Mouse (Mus musculus) bone marrow, adult 2 months (tissue): ENCODE measurements at regions not wholly inside any gene's neighbourhood (a gene's known extent, or its start where the extent isn't known, plus 50 kb on each side); places are given as distances from the start of the nearest gene placed in this dataset.

Source experiments
- H3K27ac ChIP-seq: fragments of 200-500 bp; 2 replicates; pipeline ENCODE4 v1.5.1; 2012; ENCODE audit warnings: low read depth, mild to moderate bottlenecking, control low read depth, inconsistent platforms, low read length; ENCODE audit not compliant: control insufficient read depth, poor library complexity, insufficient read depth
- H3K4me1 ChIP-seq: fragments of 200-500 bp; 2 replicates; pipeline ENCODE4 v1.6.1; 2011; ENCODE audit warnings: low read length; ENCODE audit not compliant: control insufficient read depth, insufficient read depth
- H3K4me3 ChIP-seq: fragments of 200-500 bp; replicated peaks from 2 replicates; pipeline ENCODE3; 2011; ENCODE audit warnings: mild to moderate bottlenecking, low read depth, low read length, control low read depth; ENCODE audit not compliant: control insufficient read depth
- CTCF ChIP-seq: fragments of 200-500 bp; IDR thresholded peaks from 2 replicates; pipeline ENCODE4 v1.5.1; 2011; ENCODE audit warnings: low read length, control low read depth; ENCODE audit not compliant: control insufficient read depth, insufficient read depth
- POLR2A ChIP-seq: fragments of 200-500 bp; IDR thresholded peaks from 2 replicates; pipeline ENCODE4 v1.6.1; 2011; ENCODE audit warnings: low read depth, mild to moderate bottlenecking, control low read depth, low read length, borderline replicate concordance; ENCODE audit not compliant: control insufficient read depth
- WGBS: fragments of 180-500 bp; shearing (Covaris S2); methylation state at CpG from one replicate; pipeline ENCODE4 v1.1.7; 2018; 5-methylcytosine and 5-hydroxymethylcytosine counted together

DNA sequence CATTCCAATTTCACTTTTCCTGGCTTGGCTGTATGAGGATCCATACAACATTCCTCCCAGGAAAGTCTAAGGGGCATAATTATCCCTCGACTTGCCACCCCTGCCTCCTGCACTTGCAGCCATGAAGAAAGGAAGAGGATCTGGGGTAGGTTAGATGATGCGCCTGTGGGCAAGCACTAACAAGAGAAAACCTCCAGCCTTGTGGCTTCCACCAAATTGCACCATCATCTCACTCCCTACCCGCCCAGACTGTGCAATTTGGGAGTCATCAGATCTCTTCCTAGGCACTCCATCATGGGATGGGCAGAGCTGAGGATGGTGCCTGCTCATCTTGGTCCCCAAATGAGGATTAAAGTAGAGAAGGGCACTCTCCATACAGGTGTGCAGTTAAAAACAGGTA is 198.8 kb downstream of the Ly86 start:
- H3K4me3 ChIP-seq = no peak overlapping the region
- no peak for TF ChIP-seq CTCF
- no peak for TF ChIP-seq POLR2A
- no peak overlapping the region for H3K27ac ChIP-seq
- 27% methylated on average over 3 of the region's 3 CpGs for WGBS
- peaks cover 6% of the 10 kb centered on the region; the same call in 1 of the 2 replicates for H3K4me1 ChIP-seq

DNA sequence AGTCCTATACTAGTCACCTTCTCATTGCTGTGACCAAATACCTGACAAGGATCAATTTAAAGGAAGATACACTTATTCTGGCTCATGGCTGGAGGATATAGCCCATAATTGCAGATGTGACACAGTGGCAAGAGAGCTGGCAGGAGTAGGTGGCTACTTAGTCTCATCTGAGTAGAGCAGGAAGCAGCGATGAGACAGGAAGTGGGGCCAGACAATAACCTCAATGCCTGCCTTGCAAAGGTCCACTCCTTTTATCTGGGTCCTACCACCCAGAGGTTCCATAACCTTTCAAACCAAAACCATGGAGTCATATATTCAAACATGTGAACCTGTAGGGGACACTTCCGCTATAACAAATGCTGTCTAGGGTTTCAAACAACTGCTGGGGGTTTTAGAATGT is 199.7 kb downstream of the Ly86 start:
- TF ChIP-seq POLR2A = no peak
- no peak for TF ChIP-seq CTCF
- Histone ChIP-seq H3K4me3 (no peak overlapping the region), H3K4me1 (peaks cover 6% of the 10 kb centered on the region; the same call in 1 of the 2 replicates), H3K27ac (no peak overlapping the region)
- 51% methylated on average over 2 of the region's 2 CpGs for WGBS

DNA sequence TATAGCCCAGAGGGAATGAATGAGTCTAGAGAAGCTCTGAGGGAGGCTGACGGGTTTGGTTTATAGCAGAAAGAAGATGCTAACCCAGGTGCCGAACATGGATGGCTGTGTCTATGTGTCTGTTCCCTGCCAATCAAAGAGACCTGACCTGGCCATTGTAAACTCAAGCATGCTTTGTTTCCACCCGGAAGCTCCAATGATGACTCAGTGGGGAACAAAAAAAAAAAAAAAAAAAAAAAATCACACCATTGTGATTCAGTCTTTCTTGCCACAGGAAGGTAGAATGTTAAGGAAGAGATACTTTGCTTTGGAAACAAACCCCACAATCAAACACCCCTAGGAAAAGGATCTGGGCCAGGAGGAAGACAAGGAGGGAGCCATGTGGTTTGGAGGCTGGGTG is 201.5 kb downstream of the Ly86 start:
- H3K4me3 ChIP-seq = no peak overlapping the region
- peaks cover 6% of the 10 kb centered on the region; the same call in 1 of the 2 replicates for H3K4me1 ChIP-seq
- no peak for TF ChIP-seq POLR2A
- no peak for TF ChIP-seq CTCF
- no peak overlapping the region for H3K27ac ChIP-seq
- WGBS = 71% methylated on average over 3 of the region's 3 CpGs

DNA sequence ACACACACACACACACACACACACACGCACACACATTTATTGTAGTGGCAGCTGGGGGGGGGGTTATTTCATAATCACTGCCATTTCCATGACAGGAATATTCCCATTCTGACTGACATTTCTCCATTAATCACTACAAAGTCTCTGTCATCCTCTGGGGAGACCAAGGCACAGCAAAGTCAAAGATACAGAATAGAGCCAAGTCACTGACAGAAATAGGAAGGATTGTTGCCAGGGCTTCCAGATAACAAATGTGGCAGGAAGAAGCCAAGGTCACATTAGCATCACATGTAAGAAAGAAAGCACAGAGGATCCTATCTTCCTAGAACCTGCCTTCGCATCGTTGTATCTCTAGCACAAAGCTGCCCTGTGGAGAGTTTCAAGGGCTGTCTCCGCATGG is 205.6 kb downstream of the Ly86 start:
- H3K4me3 ChIP-seq = no peak overlapping the region
- H3K27ac ChIP-seq = no peak overlapping the region
- no peaks in the 10 kb centered on the region for H3K4me1 ChIP-seq
- TF ChIP-seq POLR2A = no peak
- TF ChIP-seq CTCF = no peak
- WGBS = 81% methylated on average over 4 of the region's 4 CpGs

DNA sequence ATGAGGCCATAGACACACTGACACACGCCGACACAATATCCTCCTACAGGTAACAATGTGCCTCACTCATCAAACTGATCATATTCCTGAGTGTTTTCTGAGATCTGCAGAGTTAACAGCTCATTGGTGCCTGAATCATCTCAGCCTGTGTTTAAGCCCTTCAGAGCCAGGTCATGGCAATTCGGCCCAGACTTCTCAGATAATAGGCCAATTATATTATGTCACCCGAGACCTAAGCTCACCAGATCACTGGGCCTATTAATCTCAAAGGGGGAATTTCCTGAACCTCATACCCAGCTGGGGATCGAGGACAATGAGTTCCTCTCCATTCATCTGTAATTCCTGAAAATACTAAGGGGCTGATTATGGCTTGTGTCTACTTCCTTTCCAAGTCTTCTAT is 208.4 kb downstream of the Ly86 start:
- H3K27ac ChIP-seq = no peak overlapping the region
- H3K4me1 ChIP-seq = no peaks in the 10 kb centered on the region; the same call in 1 of the 2 replicates
- WGBS = 80% methylated on average over 5 of the region's 5 CpGs
- no peak for TF ChIP-seq POLR2A
- TF ChIP-seq CTCF = no peak
- no peak overlapping the region for H3K4me3 ChIP-seq

DNA sequence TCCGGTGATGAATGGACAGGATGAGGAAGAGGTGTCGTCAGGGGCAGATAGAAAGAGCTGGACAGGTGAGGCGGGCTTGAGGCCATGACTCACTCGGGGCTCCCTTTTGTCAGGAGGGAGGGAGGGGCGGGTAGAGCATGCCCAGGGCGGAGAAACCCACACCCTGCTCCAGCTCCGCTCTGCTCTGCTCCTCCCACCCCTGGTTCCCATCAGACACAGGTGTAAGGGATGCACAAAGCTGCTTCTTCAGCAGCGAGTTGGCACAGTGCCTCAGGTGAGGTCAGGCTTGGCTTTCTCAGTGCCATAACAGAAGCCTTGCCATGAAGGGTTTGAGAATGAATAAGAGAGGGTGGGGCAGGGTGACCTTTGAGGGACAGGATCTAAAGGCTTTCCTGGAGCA is 212.2 kb downstream of the Ly86 start:
- Histone ChIP-seq H3K27ac (no peak overlapping the region), H3K4me1 (no peaks in the 10 kb centered on the region; the same call in 1 of the 2 replicates), H3K4me3 (no peak overlapping the region)
- 77% methylated on average over 8 of the region's 8 CpGs for WGBS
- TF ChIP-seq POLR2A = no peak
- TF ChIP-seq CTCF = no peak

DNA sequence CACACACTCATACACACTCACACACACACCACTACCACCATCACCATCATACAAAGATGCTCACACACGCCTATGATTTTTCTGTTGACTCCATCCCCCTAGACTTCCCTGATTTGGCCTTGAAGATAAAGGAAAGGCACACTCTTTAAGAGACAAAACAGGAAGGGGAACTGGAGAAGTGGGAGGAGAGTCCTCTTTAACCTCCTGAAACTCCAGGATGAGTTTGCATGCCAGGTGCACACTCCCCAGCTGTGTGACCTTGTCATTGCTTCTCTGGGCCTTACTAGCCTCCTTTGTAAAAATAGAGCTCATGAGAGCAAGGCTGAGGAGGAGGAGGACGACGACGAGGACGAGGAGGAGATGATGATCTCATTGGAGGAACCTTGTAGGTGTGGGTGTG is 212.8 kb downstream of the Ly86 start:
- no peak overlapping the region for H3K27ac ChIP-seq
- 53% methylated on average over 5 of the region's 5 CpGs for WGBS
- no peak for TF ChIP-seq CTCF
- TF ChIP-seq POLR2A = no peak
- no peak overlapping the region for H3K4me3 ChIP-seq
- H3K4me1 ChIP-seq = no peaks in the 10 kb centered on the region; the same call in 1 of the 2 replicates

DNA sequence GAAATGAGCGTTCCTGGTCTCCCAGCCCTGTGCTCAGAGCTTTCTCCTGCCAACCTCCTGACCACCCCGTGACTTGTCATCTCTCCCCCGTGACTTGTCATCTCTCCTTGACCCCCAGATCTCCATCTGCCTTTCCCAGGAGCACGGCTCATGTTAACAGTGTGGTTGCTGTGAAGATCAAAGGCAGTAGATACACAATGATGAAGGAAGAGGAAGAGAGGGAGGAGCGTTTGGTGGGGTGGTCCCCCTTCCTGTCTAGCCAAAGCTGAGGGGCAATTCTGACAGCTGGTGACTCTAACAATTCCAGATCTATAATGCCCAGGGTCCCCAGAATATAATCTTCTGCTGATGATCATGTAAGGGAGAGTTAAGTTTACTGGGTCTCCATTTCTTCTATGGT is 214.0 kb downstream of the Ly86 start:
- no peak overlapping the region for H3K4me3 ChIP-seq
- 30% methylated on average over 5 of the region's 5 CpGs for WGBS
- H3K4me1 ChIP-seq = no peaks in the 10 kb centered on the region; the same call in 1 of the 2 replicates
- H3K27ac ChIP-seq = no peak overlapping the region
- TF ChIP-seq POLR2A (no peak), CTCF (no peak)

DNA sequence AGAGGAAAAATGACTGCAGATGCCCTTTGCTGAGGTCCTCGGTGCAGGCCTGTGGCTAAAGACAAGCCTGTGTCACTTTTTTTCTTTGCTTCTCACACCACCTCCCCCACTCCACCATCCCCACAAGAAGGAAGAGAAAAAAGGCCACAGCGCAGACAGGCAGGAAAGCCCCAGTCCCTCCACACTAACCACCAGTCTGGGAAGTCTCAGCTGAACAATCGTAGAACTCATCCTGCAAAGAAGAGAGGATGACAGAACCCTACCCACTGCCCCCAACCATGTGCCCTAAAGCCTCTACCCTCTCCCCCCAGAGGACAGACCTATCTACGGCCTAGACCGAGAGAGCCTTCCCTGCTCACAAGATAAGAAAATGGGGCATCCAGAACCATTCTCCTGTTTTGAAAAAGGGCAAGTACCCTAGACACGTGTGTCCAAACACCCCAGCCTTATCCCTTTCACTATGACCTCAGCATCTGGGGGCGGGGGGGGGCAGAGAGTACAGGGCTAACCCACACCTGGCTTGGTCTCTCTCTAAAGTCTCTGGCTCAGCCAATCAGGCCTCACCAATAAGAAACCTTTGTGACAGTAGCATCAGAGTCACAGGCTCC is 214.8 kb downstream of the Ly86 start:
- Histone ChIP-seq H3K27ac (no peak overlapping the region), H3K4me1 (no peaks in the 10 kb centered on the region; the same call in 1 of the 2 replicates), H3K4me3 (no peak overlapping the region)
- 29% methylated on average over 7 of the region's 7 CpGs for WGBS
- TF ChIP-seq POLR2A (no peak), CTCF (no peak)
